Comparison of ENCODE assay signal across 9 mouse cellular contexts in the genomic region with DNA sequence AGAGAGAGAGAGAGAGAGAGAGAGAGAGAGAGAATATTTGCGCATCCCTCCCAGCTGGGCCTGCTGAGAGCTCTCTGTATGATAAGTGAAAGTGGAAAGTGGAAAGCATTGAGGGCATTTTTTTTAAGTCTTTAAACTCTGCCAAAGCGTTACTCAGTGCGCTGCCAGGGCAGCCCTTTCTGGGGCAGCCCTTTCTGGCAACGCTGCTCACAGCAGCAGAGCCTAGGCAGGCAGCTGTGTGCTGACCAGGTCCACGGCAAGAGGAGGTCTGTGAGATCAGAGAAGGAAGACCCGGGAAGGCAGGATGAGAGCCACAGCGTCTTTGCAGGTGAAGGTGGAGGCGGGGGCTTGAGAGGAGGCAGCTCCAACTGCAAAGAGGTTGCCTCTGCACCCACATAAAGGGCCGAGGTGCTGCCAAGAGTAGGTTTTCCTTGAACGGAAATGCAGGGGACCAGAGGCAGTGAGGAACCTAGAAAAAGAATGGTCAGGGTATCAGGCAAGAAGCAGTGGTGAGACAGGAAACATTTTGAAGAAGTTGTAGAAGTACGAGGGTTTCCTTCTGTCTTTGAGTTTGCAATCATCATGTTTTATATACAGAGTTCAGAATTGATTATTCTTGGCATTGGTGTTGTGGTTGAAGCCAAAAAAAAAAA.
DNase-seq lines count a peak whose midpoint lies in the region; ATAC-seq lines count a peak whose summit lies in the region.
"Had no signal": no experiment of that assay in that cellular context is flagged by ENCODE, and none has a peak within 500 bp of the region (broad histone marks: within the 10 kb centered on the region; RNA-seq: fewer than 3 reads in every experiment).

No protein-coding gene starts in this region.

- no peak for ATAC-seq in midbrain, embryonic 14.5 days (ENCODE audit: low FRiP score, low TSS enrichment)
- no peak for ATAC-seq in midbrain, embryonic 11.5 days (ENCODE audit: low FRiP score)
- no peak for ATAC-seq in heart, embryonic 11.5 days (replicated peaks; ENCODE audit: insufficient number of reproducible peaks, low FRiP score, low TSS enrichment)
- ATAC-seq in liver, embryonic 11.5 days (replicated peaks; ENCODE audit: low FRiP score) = no peak

- no peaks in the 10 kb centered on the region for H3K9me3 ChIP-seq in midbrain, embryonic 14.5 days (ENCODE audit: control insufficient read depth, low read length)
- H3K9me3 ChIP-seq in midbrain, embryonic 11.5 days (ENCODE audit: control insufficient read depth, low read length) = no peaks in the 10 kb centered on the region
- H3K9me3 ChIP-seq in heart, embryonic 11.5 days (replicated peaks; ENCODE audit: control insufficient read depth, low read length) = no peaks in the 10 kb centered on the region
- H3K9me3 ChIP-seq in liver, embryonic 11.5 days (ENCODE audit: control insufficient read depth, low read length) = no peaks in the 10 kb centered on the region

- WGBS in midbrain, embryonic 14.5 days = 62% methylated on average over 11 of the region's 11 CpGs
- WGBS in midbrain, embryonic 11.5 days = 71% methylated on average over 11 of the region's 11 CpGs
- whole genome bisulfite sequencing in heart, embryonic 11.5 days (ENCODE audit: insufficient replicate concordance) = 46% methylated on average over 11 of the region's 11 CpGs
- 35% methylated on average over 11 of the region's 11 CpGs for WGBS in liver, embryonic 11.5 days

- H3K27me3 ChIP-seq in midbrain, embryonic 14.5 days (ENCODE audit: control insufficient read depth, insufficient read depth, low read length) = no peaks in the 10 kb centered on the region
- no peaks in the 10 kb centered on the region for H3K27me3 ChIP-seq in midbrain, embryonic 11.5 days (ENCODE audit: control insufficient read depth, insufficient read depth, low read length)
- no peaks in the 10 kb centered on the region for H3K27me3 ChIP-seq in heart, embryonic 11.5 days (ENCODE audit: control insufficient read depth, insufficient read depth, low read length)
- no peaks in the 10 kb centered on the region for H3K27me3 ChIP-seq in liver, embryonic 11.5 days (replicated peaks; ENCODE audit: control insufficient read depth, insufficient read depth, low read length)

- H3K9ac ChIP-seq in midbrain, embryonic 14.5 days (replicated peaks; ENCODE audit: low read length) = no peak overlapping the region
- no peak overlapping the region for H3K9ac ChIP-seq in midbrain, embryonic 11.5 days (ENCODE audit: low read length)
- no peak overlapping the region for H3K9ac ChIP-seq in heart, embryonic 11.5 days (ENCODE audit: low read depth, low read length)
- no peak overlapping the region for H3K9ac ChIP-seq in liver, embryonic 11.5 days (ENCODE audit: low read depth, low read length)

- H3K27ac ChIP-seq in midbrain, embryonic 14.5 days (replicated peaks; ENCODE audit: low read depth, low read length) = no peak overlapping the region
- no peak overlapping the region for H3K27ac ChIP-seq in midbrain, embryonic 11.5 days (ENCODE audit: low read depth, low read length)
- peak overlapping the region; percentile 7; the same call in 1 of the 2 replicates for H3K27ac ChIP-seq in heart, embryonic 11.5 days (ENCODE audit: low read depth, low read length)
- no peak overlapping the region for H3K27ac ChIP-seq in liver, embryonic 11.5 days (ENCODE audit: low read depth, low read length)
- H3K27ac ChIP-seq: kidney, postnatal 0 days had no signal

- H3K4me3 ChIP-seq in midbrain, embryonic 14.5 days (replicated peaks; ENCODE audit: low read depth, low read length) = no peak overlapping the region
- no peak overlapping the region for H3K4me3 ChIP-seq in midbrain, embryonic 11.5 days (ENCODE audit: low read depth, low read length)
- H3K4me3 ChIP-seq in heart, embryonic 11.5 days (ENCODE audit: low read depth, low read length) = no peak overlapping the region
- H3K4me3 ChIP-seq in liver, embryonic 11.5 days (ENCODE audit: low read depth, low read length) = no peak overlapping the region

- peak; percentile 75 to 86 for DNase-seq in adrenal gland, adult (ENCODE audit: inconsistent age in 2 of 2, low spot score in 1 of 2)
- no peak for DNase-seq in adrenal gland, postnatal 4 days (ENCODE audit: low spot score in 2 of 2)
- peak; percentile 39 for DNase-seq in midbrain, embryonic 14.5 days
- DNase-seq in midbrain, embryonic 11.5 days (ENCODE audit: low spot score, missing footprints) = no peak
- peak; percentile 23 for DNase-seq in lung, postnatal 10 days
- no peak for DNase-seq in liver, embryonic 11.5 days (ENCODE audit: low spot score)
- DNase-seq in spleen, adult 18-20 months = no peak

- H3K36me3 ChIP-seq in midbrain, embryonic 14.5 days (ENCODE audit: control insufficient read depth, insufficient read depth, low read length) = peaks cover 20% of the 10 kb centered on the region
- no peaks in the 10 kb centered on the region for H3K36me3 ChIP-seq in midbrain, embryonic 11.5 days (ENCODE audit: control insufficient read depth, insufficient read depth, low read length)
- peaks cover 4% of the 10 kb centered on the region; the same call in 1 of the 2 replicates for H3K36me3 ChIP-seq in heart, embryonic 11.5 days (ENCODE audit: control insufficient read depth, insufficient read depth, low read length)
- no peaks in the 10 kb centered on the region for H3K36me3 ChIP-seq in liver, embryonic 11.5 days (ENCODE audit: control insufficient read depth, insufficient read depth, low read length)

- 0 out of 2 replicates have a peak, but pooled peaks cover 3% of the 10 kb centered on the region for H3K4me1 ChIP-seq in midbrain, embryonic 14.5 days (ENCODE audit: control insufficient read depth, insufficient read depth, low read length)
- H3K4me1 ChIP-seq in midbrain, embryonic 11.5 days (ENCODE audit: control insufficient read depth, insufficient read depth, low read length) = peaks cover 6% of the 10 kb centered on the region; the same call in 1 of the 2 replicates
- no peaks in the 10 kb centered on the region for H3K4me1 ChIP-seq in heart, embryonic 11.5 days (ENCODE audit: control insufficient read depth, insufficient read depth, low read length)
- H3K4me1 ChIP-seq in liver, embryonic 11.5 days (replicated peaks; ENCODE audit: control insufficient read depth, insufficient read depth, low read length) = no peaks in the 10 kb centered on the region

- no peak overlapping the region for H3K4me2 ChIP-seq in midbrain, embryonic 14.5 days (ENCODE audit: low read length)
- no peak overlapping the region for H3K4me2 ChIP-seq in midbrain, embryonic 11.5 days
- H3K4me2 ChIP-seq in heart, embryonic 11.5 days = no peak overlapping the region
- no peak overlapping the region for H3K4me2 ChIP-seq in liver, embryonic 11.5 days

Comparison
In these comparisons a context has a peak if more than half of its experiments do, and no peak if none do; other contexts are left out.
1. DNase-seq: peak in adrenal gland, adult (2 of 2), midbrain, embryonic 14.5 days (single experiment) and lung, postnatal 10 days (single experiment); none in adrenal gland, postnatal 4 days (0 of 2), midbrain, embryonic 11.5 days (single experiment), liver, embryonic 11.5 days (single experiment) and spleen, adult 18-20 months (0 of 2).